Mouse (Mus musculus) limb, embryonic 14.5 days (tissue): Measurements from ENCODE around the gene Cemip2. TPM values are rescaled to one million over a fixed set of nuclear protein-coding genes. Genes with fewer than 3 reads are reported as not detected.

Source experiments
- ATAC-seq: fragments of 200-750 bp; cut with Nextera tagmentation; 2 replicates; pipeline ENCODE4 v1.8.0; 2017; ENCODE audit warnings: low read depth, moderate number of reproducible peaks, moderate TSS enrichment; ENCODE audit not compliant: low FRiP score
- DNase-seq: peaks from one replicate; pipeline ENCODE4 v3.0.0-alpha.2; 2015; ENCODE audit warnings: low spot score
- H3K27ac ChIP-seq: fragments of 300-500 bp; sonication (generic); replicated peaks from 2 replicates; pipeline ENCODE4 v1.5.1; 2014; ENCODE audit warnings: low read depth, mild to moderate bottlenecking, low read length, moderate library complexity, mixed read lengths
- H3K27me3 ChIP-seq: fragments of 300-500 bp; sonication (generic); 2 replicates; pipeline ENCODE4 v1.6.1; 2014; ENCODE audit warnings: low read length, mixed read lengths; ENCODE audit not compliant: control insufficient read depth, insufficient read depth
- H3K36me3 ChIP-seq: fragments of 300-500 bp; sonication (generic); 2 replicates; pipeline ENCODE4 v1.6.1; 2014; ENCODE audit warnings: mild to moderate bottlenecking, low read length, moderate library complexity, mixed read lengths; ENCODE audit not compliant: control insufficient read depth, insufficient read depth
- H3K4me1 ChIP-seq: fragments of 300-500 bp; sonication (generic); 2 replicates; pipeline ENCODE4 v1.6.1; 2014; ENCODE audit warnings: antibody characterized with exemption, low read length, mixed read lengths; ENCODE audit not compliant: control insufficient read depth, insufficient read depth
- H3K4me2 ChIP-seq: fragments of 300-500 bp; sonication (generic); replicated peaks from 2 replicates; pipeline ENCODE4 v1.6.1; 2014; ENCODE audit warnings: low read depth, mild to moderate bottlenecking, low read length, moderate library complexity; ENCODE audit not compliant: severe bottlenecking
- H3K4me3 ChIP-seq: fragments of 300-500 bp; sonication (generic); replicated peaks from 2 replicates; pipeline ENCODE4 v1.5.1; 2014; ENCODE audit warnings: low read length
- H3K9ac ChIP-seq: fragments of 300-500 bp; sonication (generic); 2 replicates; pipeline ENCODE4 v1.6.1; 2014; ENCODE audit warnings: mild to moderate bottlenecking, low read depth, low read length, moderate library complexity; ENCODE audit not compliant: severe bottlenecking
- H3K9me3 ChIP-seq: fragments of 300-500 bp; sonication (generic); 2 replicates; pipeline ENCODE4 v1.6.1; 2016; ENCODE audit warnings: low read length; ENCODE audit not compliant: control insufficient read depth
- POLR2A ChIP-seq: fragments of 200-500 bp; IDR thresholded peaks from 2 replicates; pipeline ENCODE4 v1.8.0; 2012; ENCODE audit warnings: inconsistent platforms, mild to moderate bottlenecking, moderate library complexity, borderline replicate concordance; ENCODE audit not compliant: insufficient read depth, insufficient read length; ENCODE audit errors: extremely low read depth
- WGBS: fragments of 180-500 bp; shearing (Covaris S2); extraction: QIAGEN DNeasy Blood & Tissue Kit; methylation state at CpG from one replicate; pipeline ENCODE4 v1.1.7; 2014; 5-methylcytosine and 5-hydroxymethylcytosine counted together
- polyA plus RNA-seq, 2 experiments: library from polyadenylated mRNA; depleted of rRNA in 1 of 2; stranded (reverse) in 1 of 2; unstranded in 1 of 2; fragments of >200 nt; fragmentation: Nextera tagmentation in 1 of 2; extraction: Ambion mirVana in 1 of 2; gene quantifications; 2 replicates each; pipeline versions ENCODE4 v1.2.1 to v1.2.3; 2012 to 2014

Gene Cemip2
- polyA plus RNA-seq, 2 experiments, result 16.1 to 31.1 TPM

DNA sequence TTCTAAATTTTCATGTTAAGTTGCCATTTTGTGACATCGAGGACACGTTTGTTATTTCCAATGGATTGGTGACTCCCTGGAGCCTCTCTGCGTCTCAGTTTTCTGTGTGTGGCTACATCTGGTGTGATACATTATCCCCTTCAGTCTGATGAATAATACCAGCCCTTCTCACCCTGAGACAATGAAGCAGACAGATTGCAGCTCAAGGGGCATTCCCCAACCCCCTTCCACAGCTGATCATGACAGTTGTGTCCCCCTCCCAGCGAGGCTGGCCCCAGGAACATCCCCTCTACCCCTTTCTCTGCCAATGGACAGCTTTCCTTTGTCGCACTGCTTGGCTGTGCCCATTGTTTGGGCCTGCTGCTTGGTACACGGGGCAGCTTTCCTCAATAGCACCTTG lies 11.5 kb downstream of the Cemip2 start:
- ATAC-seq (peak; percentile 41; the same call in 1 of the 2 replicates), DNase-seq (no peak)
- Histone ChIP-seq H3K36me3 (peaks cover 20% of the 10 kb centered on the region), H3K9ac (no peak overlapping the region), H3K9me3 (no peaks in the 10 kb centered on the region), H3K27me3 (no peaks in the 10 kb centered on the region), H3K4me2 (no peak overlapping the region), H3K27ac (no peak overlapping the region), H3K4me3 (no peak overlapping the region), H3K4me1 (peaks cover 2% of the 10 kb centered on the region; the same call in 1 of the 2 replicates)
- 66% methylated on average over 6 of the region's 6 CpGs for WGBS
- TF ChIP-seq POLR2A, result no peak

- Histone ChIP-seq H3K27ac (no peak overlapping the region), H3K9ac (no peak overlapping the region), H3K4me3 (no peak overlapping the region), H3K36me3 (peaks cover 27% of the 10 kb centered on the region), H3K9me3 (no peaks in the 10 kb centered on the region), H3K27me3 (no peaks in the 10 kb centered on the region), H3K4me1 (peaks cover 2% of the 10 kb centered on the region; the same call in 1 of the 2 replicates), H3K4me2 (no peak overlapping the region)
- DNase-seq, result no peak
- WGBS, result 70% methylated on average over 3 of the region's 3 CpGs
- ATAC-seq, result no peak
- TF ChIP-seq POLR2A, result no peak
These were observed 13.2 kb downstream of the Cemip2 start for GRCm38 (mm10) chr19:21791386-21791785.

GRCm38 (mm10) chr19:21791826-21792225 lies 13.7 kb downstream of the Cemip2 start:
- DNase-seq, result no peak
- Histone ChIP-seq H3K27me3 (no peaks in the 10 kb centered on the region), H3K9me3 (no peaks in the 10 kb centered on the region), H3K9ac (no peak overlapping the region), H3K4me2 (no peak overlapping the region), H3K4me1 (peaks cover 2% of the 10 kb centered on the region; the same call in 1 of the 2 replicates), H3K27ac (no peak overlapping the region), H3K4me3 (no peak overlapping the region), H3K36me3 (peaks cover 29% of the 10 kb centered on the region)
- 86% methylated on average over 4 of the region's 4 CpGs for WGBS
- TF ChIP-seq POLR2A, result no peak
- no peak for ATAC-seq

DNA sequence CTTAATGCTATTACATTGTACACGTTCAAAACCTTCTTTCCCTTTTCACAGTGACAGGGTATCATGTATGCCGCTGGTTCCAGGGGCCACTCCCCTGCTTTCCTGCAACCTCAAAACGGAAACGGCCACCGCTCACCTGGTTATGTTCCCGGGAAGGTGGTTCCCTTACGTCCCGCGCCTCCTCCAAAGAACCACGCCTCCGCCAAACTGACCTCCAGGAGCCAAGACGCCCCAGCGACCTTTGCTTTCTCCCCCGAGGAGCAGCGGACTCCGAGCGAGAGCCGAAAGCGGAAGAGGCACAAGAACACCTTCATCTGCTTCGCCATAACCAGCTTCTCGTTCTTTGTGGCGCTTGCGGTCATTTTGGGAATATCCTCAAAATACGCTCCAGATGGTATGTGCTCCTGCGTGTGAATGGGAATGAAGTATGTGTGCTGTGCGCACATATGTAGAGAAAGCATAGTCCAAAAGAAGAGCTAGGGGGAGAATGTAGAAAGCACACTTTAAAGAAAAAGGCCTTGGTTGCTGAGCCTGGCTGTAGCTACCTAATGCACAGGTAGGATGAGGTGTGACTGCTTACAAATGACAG lies 14.5 kb downstream of the Cemip2 start:
- peaks cover 36% of the 10 kb centered on the region for H3K36me3 ChIP-seq
- H3K9me3 ChIP-seq, result no peaks in the 10 kb centered on the region
- peaks cover 2% of the 10 kb centered on the region; the same call in 1 of the 2 replicates for H3K4me1 ChIP-seq
- ATAC-seq (no peak), DNase-seq (no peak)
- H3K27me3 ChIP-seq, result no peaks in the 10 kb centered on the region
- H3K4me2 ChIP-seq, result no peak overlapping the region
- 93% methylated on average over 26 of the region's 26 CpGs for WGBS
- no peak for TF ChIP-seq POLR2A
- H3K4me3 ChIP-seq, result no peak overlapping the region
- no peak overlapping the region for H3K27ac ChIP-seq
- no peak overlapping the region for H3K9ac ChIP-seq

- H3K27me3 ChIP-seq, result no peaks in the 10 kb centered on the region
- peaks cover 8% of the 10 kb centered on the region; the same call in 1 of the 2 replicates for H3K4me1 ChIP-seq
- no peak overlapping the region for H3K4me3 ChIP-seq
- H3K9ac ChIP-seq, result no peak overlapping the region
- no peaks in the 10 kb centered on the region for H3K9me3 ChIP-seq
- H3K36me3 ChIP-seq, result peaks cover 54% of the 10 kb centered on the region
- 60% methylated on average over 3 of the region's 3 CpGs for WGBS
- H3K4me2 ChIP-seq, result no peak overlapping the region
- H3K27ac ChIP-seq, result no peak overlapping the region
- ATAC-seq (no peak), DNase-seq (peak; percentile 62)
- TF ChIP-seq POLR2A, result no peak
These were observed 16.4 kb downstream of the Cemip2 start for GRCm38 (mm10) chr19:21794569-21794968.

- Histone ChIP-seq H3K27me3 (no peaks in the 10 kb centered on the region), H3K4me2 (no peak overlapping the region), H3K27ac (no peak overlapping the region), H3K4me1 (peaks cover 13% of the 10 kb centered on the region; the same call in 1 of the 2 replicates), H3K36me3 (peaks cover 63% of the 10 kb centered on the region), H3K4me3 (no peak overlapping the region), H3K9me3 (no peaks in the 10 kb centered on the region), H3K9ac (no peak overlapping the region)
- no peak for DNase-seq
- WGBS, result 83% methylated on average over 5 of the region's 5 CpGs
- no peak for ATAC-seq
- no peak for TF ChIP-seq POLR2A
These were observed 18.2 kb downstream of the Cemip2 start for GRCm38 (mm10) chr19:21796333-21796732.
